Mouse (Mus musculus): ENCODE measurements around the gene Gmcl1.

Gmcl1 gene

GRCm38 (mm10) chr6:86752843-86753485, 19.8 kb upstream of the Gmcl1 start:
- ChIA-PET POLR2A (interaction anchor here in 3 of 4 experiments (0.5 to 0.8 kb wide), 4 partner anchors 23 to 88 kb away, joined by 3 to 4 read pairs (median 3); no protein-coding TSS in a partner anchor), CTCF (interaction anchor here (0.7 to 2.6 kb wide), 4 partner anchors 46 to 522 kb away, joined by 3 to 24 read pairs (median 8); no protein-coding TSS in a partner anchor)

GRCm38 (mm10) chr6:86750961-86751360, 17.8 kb upstream of the Gmcl1 start:
- POLR2A ChIA-PET = interaction anchor here in 1 of 4 experiments (0.6 kb wide), 2 partner anchors 8 to 16 kb away, joined by 3 read pairs; no protein-coding TSS in a partner anchor
- CTCF ChIA-PET = no interaction called here

- CTCF ChIA-PET = interaction anchor here in 2 of 4 experiments (0.6 to 2.9 kb wide), 4 partner anchors 10 to 57 kb away, joined by 3 to 12 read pairs (median 6); no protein-coding TSS in a partner anchor
- POLR2A ChIA-PET = interaction anchor here in 2 of 4 experiments (1.0 to 1.5 kb wide), 2 partner anchors 57 to 108 kb away, joined by 3 to 4 read pairs; no protein-coding TSS in a partner anchor
These were observed 16.6 kb upstream of the Gmcl1 start for GRCm38 (mm10) chr6:86749817-86750216.

GRCm38 (mm10) chr6:86747171-86747570, 14.0 kb upstream of the Gmcl1 start:
- ChIA-PET POLR2A (interaction anchor here in 3 of 4 experiments (0.8 to 1.6 kb wide), 9 partner anchors 8 to 67 kb away, joined by 3 to 5 read pairs (median 4); partner anchors contain the start of gene Gmcl1 (in 1 of the 3)), CTCF (interaction anchor here (0.6 to 4.1 kb wide), 35 partner anchors 9 to 480 kb away, joined by 3 to 43 read pairs (median 4); partner anchors contain the start of gene Gmcl1 (in 1 of the 4))

- ChIA-PET POLR2A (interaction anchor here in 2 of 4 experiments (1.1 to 1.7 kb wide), 6 partner anchors 11 to 302 kb away, joined by 3 to 7 read pairs (median 4); partner anchors contain the start of gene Gfpt1 (in 1 of the 2)), CTCF (interaction anchor here in 3 of 4 experiments (0.5 to 3.8 kb wide), 27 partner anchors 8 to 1488 kb away, joined by 3 to 37 read pairs (median 4); partner anchors contain the start of gene Anxa4 (in 1 of the 3))
These were observed 7.5 kb upstream of the Gmcl1 start for GRCm38 (mm10) chr6:86740652-86741051.

GRCm38 (mm10) chr6:86736830-86737229, 3.6 kb upstream of the Gmcl1 start:
- ChIA-PET CTCF (interaction anchor here in 1 of 4 experiments (1.3 kb wide), 1 partner anchor 18 kb away, joined by 3 read pairs; no protein-coding TSS in a partner anchor), POLR2A (interaction anchor here in 1 of 4 experiments (0.9 kb wide), 1 partner anchor 87 kb away, joined by 4 read pairs; no protein-coding TSS in a partner anchor)

- CTCF ChIA-PET = interaction anchor here in 1 of 4 experiments (1.3 kb wide), 2 partner anchors 11 to 18 kb away, joined by 3 to 4 read pairs; no protein-coding TSS in a partner anchor
- POLR2A ChIA-PET = interaction anchor here in 1 of 4 experiments (0.9 to 1.1 kb wide), 2 partner anchors 88 to 307 kb away, joined by 3 to 4 read pairs; no protein-coding TSS in a partner anchor
These were observed 3.1 kb upstream of the Gmcl1 start for GRCm38 (mm10) chr6:86736313-86736712.

GRCm38 (mm10) chr6:86732276-86733173, 658 bp downstream of the Gmcl1 start:
- POLR2A ChIA-PET = interaction anchor here in 3 of 4 experiments (0.5 to 2.0 kb wide), 16 partner anchors 14 to 1546 kb away, joined by 3 to 6 read pairs (median 4); partner anchors contain the start of genes Fam136a (in 1 of the 3), Gfpt1 (in 1 of the 3) and Mxd1 (in 1 of the 3)
- CTCF ChIA-PET = interaction anchor here in 2 of 4 experiments (0.6 to 1.8 kb wide), 4 partner anchors 43 to 146 kb away, joined by 3 to 6 read pairs (median 3); no protein-coding TSS in a partner anchor

GRCm38 (mm10) chr6:86728711-86729110, 4.5 kb downstream of the Gmcl1 start:
- POLR2A ChIA-PET = interaction anchor here in 2 of 4 experiments (0.8 to 1.2 kb wide), 3 partner anchors 12 to 146 kb away, joined by 3 to 4 read pairs (median 3); no protein-coding TSS in a partner anchor
- CTCF ChIA-PET = interaction anchor here in 1 of 4 experiments (1.2 kb wide), 1 partner anchor 130 kb away, joined by 3 read pairs; no protein-coding TSS in a partner anchor

GRCm38 (mm10) chr6:86721977-86722376, 11.2 kb downstream of the Gmcl1 start:
- ChIA-PET POLR2A (no interaction called here), CTCF (no interaction called here)

GRCm38 (mm10) chr6:86708072-86708774, 25.0 kb downstream of the Gmcl1 start:
- ChIA-PET CTCF (interaction anchor here in 1 of 4 experiments (1.1 kb wide), 1 partner anchor 14 kb away, joined by 4 read pairs; no protein-coding TSS in a partner anchor), POLR2A (interaction anchor here in 1 of 4 experiments (0.6 kb wide), 1 partner anchor 23 kb away, joined by 4 read pairs; no protein-coding TSS in a partner anchor)

GRCm38 (mm10) chr6:86702577-86702976, 30.6 kb downstream of the Gmcl1 start:
- CTCF ChIA-PET = no interaction called here
- POLR2A ChIA-PET = interaction anchor here in 1 of 4 experiments (1.0 to 1.2 kb wide), 3 partner anchors 16 to 121 kb away, joined by 3 read pairs; no protein-coding TSS in a partner anchor

- ChIA-PET CTCF (interaction anchor here in 2 of 4 experiments (0.6 to 0.9 kb wide), 3 partner anchors 10 to 231 kb away, joined by 3 to 4 read pairs (median 3); no protein-coding TSS in a partner anchor), POLR2A (interaction anchor here in 2 of 4 experiments (0.7 to 1.4 kb wide), 4 partner anchors 9 to 53 kb away, joined by 3 to 4 read pairs (median 3); no protein-coding TSS in a partner anchor)
These were observed 35.3 kb downstream of the Gmcl1 start for GRCm38 (mm10) chr6:86697903-86698302.

- CTCF ChIA-PET = interaction anchor here in 1 of 4 experiments (1.3 kb wide), 1 partner anchor 151 kb away, joined by 3 read pairs; no protein-coding TSS in a partner anchor
- POLR2A ChIA-PET = interaction anchor here in 1 of 4 experiments (0.9 kb wide), 1 partner anchor 55 kb away, joined by 3 read pairs; no protein-coding TSS in a partner anchor
These were observed 37.0 kb downstream of the Gmcl1 start for GRCm38 (mm10) chr6:86696213-86696612.

GRCm38 (mm10) chr6:86694465-86694864, 38.7 kb downstream of the Gmcl1 start:
- CTCF ChIA-PET = interaction anchor here in 3 of 4 experiments (0.5 to 1.0 kb wide), 9 partner anchors 10 to 198 kb away, joined by 3 to 4 read pairs (median 3); no protein-coding TSS in a partner anchor

GRCm38 (mm10) chr6:86689671-86690070, 43.5 kb downstream of the Gmcl1 start:
- ChIA-PET POLR2A (interaction anchor here in 1 of 4 experiments (1.2 kb wide), 1 partner anchor 9 kb away, joined by 3 read pairs; no protein-coding TSS in a partner anchor), CTCF (no interaction called here)

More at GRCm38 (mm10) chr6:86694465-86694864, 38.7 kb downstream of the Gmcl1 start:
- POLR2A ChIA-PET = interaction anchor here in 2 of 4 experiments (0.6 to 0.9 kb wide), 4 partner anchors 10 to 207 kb away, joined by 3 to 4 read pairs (median 3); no protein-coding TSS in a partner anchor

- POLR2A ChIA-PET = interaction anchor here in 3 of 4 experiments (0.5 to 1.4 kb wide), 6 partner anchors 11 to 205 kb away, joined by 3 to 4 read pairs (median 3); no protein-coding TSS in a partner anchor
- CTCF ChIA-PET = no interaction called here
These were observed 46.2 kb downstream of the Gmcl1 start for GRCm38 (mm10) chr6:86686971-86687370.

Measured in embryonic stem cell, embryonic (primary cell).